Mouse (Mus musculus) gastrocnemius, postnatal 4 days (tissue): Measurements from ENCODE around the gene Pip5k1c. TPM values are rescaled to one million over a fixed set of nuclear protein-coding genes. Genes with fewer than 3 reads are reported as not detected.

Experiments used
- DNase-seq, 2 experiments: peaks; one replicate each; pipeline ENCODE4 v3.0.0; 2021 to 2022; ENCODE audit warnings: low spot score in 2 of 2, mixed read lengths in 2 of 2
- total RNA-seq, 2 experiments: library from RNA; stranded (reverse); gene quantifications; 2 replicates each; pipeline ENCODE4 v1.2.3; 2021

Pip5k1c gene
- total RNA-seq, 2 experiments from 2014 or later, result 35.8 TPM

GRCm38 (mm10) chr10:81279496-81279895 is 13.3 kb upstream of the Pip5k1c start:
- no peak for DNase-seq

GRCm38 (mm10) chr10:81284189-81284588 is 8.6 kb upstream of the Pip5k1c start:
- no peak for DNase-seq

- DNase-seq, result no peak
Measured at GRCm38 (mm10) chr10:81284719-81285118, 8.0 kb upstream of the Pip5k1c start.

GRCm38 (mm10) chr10:81285694-81286450 is 6.9 kb upstream of the Pip5k1c start:
- DNase-seq, result peak; percentile 84 to 89

- DNase-seq, result no peak
Measured at GRCm38 (mm10) chr10:81286586-81286985, 6.2 kb upstream of the Pip5k1c start.

- no peak for DNase-seq
Measured at GRCm38 (mm10) chr10:81287513-81288157, 5.1 kb upstream of the Pip5k1c start.

- DNase-seq, result no peak
Measured at GRCm38 (mm10) chr10:81288601-81289000, 4.2 kb upstream of the Pip5k1c start.

- DNase-seq, result peak; percentile 50 to 66
Measured at GRCm38 (mm10) chr10:81289278-81289677, 3.5 kb upstream of the Pip5k1c start.

GRCm38 (mm10) chr10:81289811-81290210 is 3.0 kb upstream of the Pip5k1c start:
- no peak for DNase-seq

- no peak for DNase-seq
Measured at GRCm38 (mm10) chr10:81290698-81291460, 1.9 kb upstream of the Pip5k1c start.

- DNase-seq, result no peak
Measured at GRCm38 (mm10) chr10:81291511-81292104, 1.2 kb upstream of the Pip5k1c start, which contains the start of gene Tjp3. Tjp3 (minus strand) TSS chr10:81291581.

GRCm38 (mm10) chr10:81293334-81294030 is 719 bp downstream of the Pip5k1c start:
- no peak for DNase-seq

GRCm38 (mm10) chr10:81294442-81294841 is 1.7 kb downstream of the Pip5k1c start:
- no peak for DNase-seq

GRCm38 (mm10) chr10:81295185-81295584 is 2.4 kb downstream of the Pip5k1c start:
- DNase-seq, result no peak

- DNase-seq, result no peak
Measured at GRCm38 (mm10) chr10:81297246-81297645, 4.5 kb downstream of the Pip5k1c start.

GRCm38 (mm10) chr10:81297845-81298244 is 5.1 kb downstream of the Pip5k1c start:
- DNase-seq, result no peak

- no peak for DNase-seq
Measured at GRCm38 (mm10) chr10:81298369-81299100, 5.8 kb downstream of the Pip5k1c start.

- DNase-seq, result no peak
Measured at GRCm38 (mm10) chr10:81299585-81300351, 7.0 kb downstream of the Pip5k1c start.

- no peak for DNase-seq
Measured at GRCm38 (mm10) chr10:81300352-81300907, 7.7 kb downstream of the Pip5k1c start.
